Mouse (Mus musculus): ENCODE measurements around the gene Ccdc120.

The Ccdc120 gene

GRCm38 (mm10) chrX:7750432-7751116 is at the start of gene Ccdc120:
Ccdc120 (minus strand) TSS chrX:7750905.
- DNase-seq (ENCODE audit: low read depth, low spot score), result peak; percentile 46

DNA sequence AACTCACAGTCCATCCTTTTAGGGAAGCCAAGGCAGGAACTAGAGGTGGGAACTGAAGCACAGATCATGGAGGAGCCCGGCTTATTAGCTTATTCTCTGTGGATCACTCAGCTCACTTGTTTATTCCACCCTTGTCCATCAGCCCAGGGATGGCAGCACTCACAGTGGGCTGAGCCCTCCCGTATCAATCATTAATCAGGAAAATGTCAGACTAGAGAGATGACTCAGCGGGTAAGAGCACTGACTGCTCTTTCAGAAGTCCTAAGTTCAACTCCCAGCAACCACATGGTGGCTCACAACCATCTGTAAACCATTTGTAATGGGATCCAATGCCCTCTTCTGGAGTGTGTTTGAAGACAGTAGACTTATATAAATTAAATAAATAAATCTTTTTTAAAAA is 46.6 kb upstream of the Ccdc120 start:
- DNase-seq (ENCODE audit: low read depth, low spot score), result no peak

GRCm38 (mm10) chrX:7795016-7795415 is 44.3 kb upstream of the Ccdc120 start:
- DNase-seq (ENCODE audit: low read depth, low spot score), result no peak

DNA sequence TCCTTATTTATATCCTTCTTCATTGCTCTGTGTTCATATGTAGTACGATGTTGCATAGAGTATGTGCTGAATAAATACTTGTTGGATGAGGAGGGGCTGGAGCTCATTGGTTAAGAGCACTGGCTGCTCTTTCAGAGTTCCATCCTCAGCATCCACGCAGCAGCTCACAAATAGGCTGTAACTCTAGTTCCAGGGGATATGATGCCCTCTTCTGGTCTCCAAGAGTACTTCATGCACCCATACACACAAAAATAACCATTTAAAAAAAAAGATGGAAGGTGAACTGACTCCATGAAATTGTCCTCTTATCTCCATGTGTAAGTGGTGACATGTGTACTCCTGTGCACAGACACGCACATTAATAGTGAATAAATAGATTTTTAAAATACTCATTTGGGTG is 42.7 kb upstream of the Ccdc120 start:
- DNase-seq (ENCODE audit: low read depth, low spot score), result no peak

DNA sequence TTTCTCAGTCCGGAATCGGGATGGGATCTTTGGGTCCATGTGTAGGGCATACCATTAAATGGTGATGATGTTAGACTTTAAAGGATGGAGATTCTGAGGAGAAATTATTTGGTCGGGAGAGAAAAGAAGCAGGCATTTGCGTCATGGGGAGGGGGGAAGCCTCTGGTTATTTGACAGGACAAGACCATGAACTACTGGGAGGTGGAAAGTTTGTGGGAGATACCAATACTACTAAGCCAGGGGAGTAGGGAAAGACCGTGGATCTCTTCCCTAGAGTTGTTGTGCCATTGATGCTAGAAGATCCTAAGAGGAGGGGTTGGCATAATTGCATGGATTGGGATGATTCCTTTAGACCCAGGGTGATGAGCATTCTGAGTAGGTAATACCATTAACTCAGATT is 39.6 kb upstream of the Ccdc120 start:
- DNase-seq (ENCODE audit: low read depth, low spot score), result no peak

GRCm38 (mm10) chrX:7789542-7790136 is 38.9 kb upstream of the Ccdc120 start, which contains the start of gene Gripap1:
Gripap1 (plus strand) TSS chrX:7789765.
- peak; percentile 77 for DNase-seq (ENCODE audit: low read depth, low spot score)

DNA sequence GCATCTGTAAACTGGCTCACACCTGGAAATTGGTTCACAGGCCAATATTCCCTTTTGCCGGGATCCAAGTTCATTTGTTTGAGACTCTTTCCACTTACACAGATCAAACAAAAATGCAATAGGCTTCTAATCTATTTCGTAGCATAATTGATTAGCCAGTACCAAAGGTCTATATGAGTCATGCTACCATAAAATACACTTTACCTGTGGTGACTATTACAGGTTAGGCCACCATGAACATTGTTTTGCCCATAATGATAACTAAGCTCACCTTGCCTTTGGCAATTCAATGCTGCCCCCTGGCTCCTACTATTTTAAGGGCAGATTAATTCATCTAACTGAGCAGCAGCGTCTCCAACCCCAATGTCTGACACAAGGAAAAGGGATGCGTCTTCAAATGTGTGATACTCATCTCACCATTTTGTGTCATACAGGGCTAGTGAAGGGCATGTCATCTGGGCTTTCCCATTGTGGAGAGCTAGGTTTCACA is 31.9 kb upstream of the Ccdc120 start:
- DNase-seq (ENCODE audit: low read depth, low spot score), result no peak

DNA sequence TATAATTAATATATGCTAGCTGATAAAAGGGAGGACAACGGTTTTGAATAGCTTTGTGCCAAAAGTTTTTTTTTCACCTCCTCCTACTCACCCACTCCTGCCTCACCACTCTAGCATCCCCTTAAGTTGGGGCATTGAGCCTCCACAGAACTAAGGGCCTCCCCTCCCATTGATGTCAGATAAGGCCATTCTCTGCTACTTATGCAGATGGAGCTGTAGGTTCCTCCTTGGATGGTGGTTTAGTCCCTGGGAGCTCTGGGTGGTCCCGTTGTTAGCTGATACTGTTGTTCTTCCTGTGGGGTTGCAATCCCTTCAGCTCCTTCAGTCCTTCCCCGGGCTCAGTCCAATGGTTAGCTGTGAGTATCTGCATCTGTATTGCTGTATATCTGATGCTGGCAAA is 28.6 kb upstream of the Ccdc120 start:
- DNase-seq (ENCODE audit: low read depth, low spot score), result no peak

GRCm38 (mm10) chrX:7778450-7779244 is 27.9 kb upstream of the Ccdc120 start:
- DNase-seq (ENCODE audit: low read depth, low spot score), result no peak

DNA sequence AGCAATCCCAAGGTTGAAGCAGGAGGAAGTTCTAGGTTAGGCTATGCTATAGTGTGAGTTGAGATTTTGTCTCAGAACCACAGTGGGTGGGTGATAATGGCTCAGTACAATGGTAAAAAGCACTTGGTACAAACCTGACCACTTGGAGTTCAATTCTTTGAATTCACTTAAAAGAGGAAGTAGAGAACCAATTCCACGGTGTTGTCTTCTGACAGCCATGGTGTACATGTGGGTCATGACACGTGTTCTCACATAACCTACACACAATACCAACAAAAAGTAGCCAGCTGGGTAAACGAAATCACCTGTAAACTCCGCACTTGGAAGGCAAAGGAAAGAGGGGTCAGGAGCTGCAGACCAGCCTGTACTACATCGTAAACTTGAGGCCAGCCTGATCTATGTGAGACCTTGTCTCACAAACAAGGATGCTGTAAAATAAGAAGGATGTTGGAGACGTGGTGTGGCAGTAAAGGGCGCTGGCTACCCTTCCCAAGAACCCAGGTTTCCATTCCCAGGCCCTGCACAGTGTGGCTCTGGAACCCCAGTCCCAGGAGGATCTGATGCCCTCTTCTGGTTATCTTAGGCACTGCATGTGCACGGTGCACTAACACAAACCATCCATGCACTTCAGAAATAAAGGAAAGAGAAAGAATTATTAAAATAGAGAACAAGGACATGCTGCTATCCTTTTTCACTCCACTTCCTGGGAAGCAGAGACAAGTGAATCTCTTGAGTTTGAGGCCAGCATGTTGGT is 25.8 kb upstream of the Ccdc120 start:
- no peak for DNase-seq (ENCODE audit: low read depth, low spot score)

DNA sequence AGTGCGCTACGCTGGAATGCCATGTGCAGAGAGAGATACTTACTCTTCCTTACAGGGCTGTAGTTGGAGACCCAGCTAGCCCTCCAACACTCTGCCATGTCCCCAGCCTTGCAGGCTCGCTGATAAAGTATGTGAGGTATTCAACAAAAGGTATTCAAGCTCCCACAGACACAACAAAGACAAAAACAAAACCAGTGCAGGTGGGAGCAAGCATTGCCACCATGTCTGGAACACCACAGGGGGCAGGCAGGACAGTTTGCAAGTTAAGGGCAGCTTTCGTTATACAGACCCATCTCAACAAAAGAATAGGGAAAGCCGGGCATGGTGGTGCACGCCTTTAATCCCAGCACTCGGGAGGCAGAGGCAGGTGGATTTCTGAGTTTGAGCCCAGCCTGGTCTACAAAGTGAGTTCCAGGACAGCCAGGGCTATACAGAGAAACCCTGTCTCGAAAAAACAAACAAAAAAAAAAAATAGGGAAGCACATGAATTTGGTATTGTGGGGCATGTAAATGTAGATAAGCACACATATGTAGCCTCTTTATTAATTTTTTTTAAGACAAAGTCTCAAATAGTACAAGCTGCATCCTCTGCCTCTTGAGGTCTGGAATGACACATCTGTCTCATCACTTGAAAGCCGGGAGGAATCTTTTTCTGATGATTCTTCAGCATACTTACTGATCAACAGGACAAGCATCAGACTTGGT is 24.9 kb upstream of the Ccdc120 start:
- no peak for DNase-seq (ENCODE audit: low read depth, low spot score)

- DNase-seq (ENCODE audit: low read depth, low spot score), result no peak
Measured at GRCm38 (mm10) chrX:7772766-7773165, 22.1 kb upstream of the Ccdc120 start.

DNA sequence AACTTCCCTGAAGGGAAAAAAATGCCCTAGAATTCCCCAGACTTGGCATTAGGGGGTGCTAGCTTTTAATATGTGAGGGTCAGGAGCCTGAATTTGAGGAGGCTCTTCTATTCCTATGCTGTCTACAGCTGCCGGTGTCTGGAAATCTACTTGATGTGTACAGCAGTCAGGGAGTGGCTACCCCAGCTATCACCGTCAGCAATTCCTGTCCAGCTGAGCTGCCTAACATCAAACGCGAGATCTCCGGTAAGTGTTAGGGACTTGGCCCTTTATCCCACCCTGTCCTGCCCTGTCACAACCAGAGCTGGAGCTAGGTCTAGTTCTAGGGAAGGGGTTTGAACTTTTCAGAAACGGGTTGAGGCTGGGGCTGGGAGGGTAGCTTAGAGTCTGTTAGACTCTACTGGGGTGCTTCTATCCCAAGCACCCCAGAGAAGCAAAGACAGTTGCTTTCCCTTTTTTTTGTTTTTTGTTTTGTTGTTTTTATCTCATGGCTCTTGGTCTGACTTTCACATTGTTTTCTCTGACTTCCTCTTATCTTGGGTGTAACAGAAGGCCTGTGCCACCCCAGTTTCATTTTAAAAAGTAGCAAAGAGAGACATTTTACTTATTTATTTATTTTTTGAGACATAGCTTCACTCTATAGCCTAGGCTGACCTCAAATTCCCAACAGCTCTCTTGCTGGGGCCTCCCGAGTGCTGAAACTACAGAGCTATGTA is 18.8 kb upstream of the Ccdc120 start:
- DNase-seq (ENCODE audit: low read depth, low spot score), result no peak

GRCm38 (mm10) chrX:7765764-7766163 is 15.1 kb upstream of the Ccdc120 start:
- DNase-seq (ENCODE audit: low read depth, low spot score), result no peak

- no peak for DNase-seq (ENCODE audit: low read depth, low spot score)
Measured at GRCm38 (mm10) chrX:7765281-7765670, 14.6 kb upstream of the Ccdc120 start.

DNA sequence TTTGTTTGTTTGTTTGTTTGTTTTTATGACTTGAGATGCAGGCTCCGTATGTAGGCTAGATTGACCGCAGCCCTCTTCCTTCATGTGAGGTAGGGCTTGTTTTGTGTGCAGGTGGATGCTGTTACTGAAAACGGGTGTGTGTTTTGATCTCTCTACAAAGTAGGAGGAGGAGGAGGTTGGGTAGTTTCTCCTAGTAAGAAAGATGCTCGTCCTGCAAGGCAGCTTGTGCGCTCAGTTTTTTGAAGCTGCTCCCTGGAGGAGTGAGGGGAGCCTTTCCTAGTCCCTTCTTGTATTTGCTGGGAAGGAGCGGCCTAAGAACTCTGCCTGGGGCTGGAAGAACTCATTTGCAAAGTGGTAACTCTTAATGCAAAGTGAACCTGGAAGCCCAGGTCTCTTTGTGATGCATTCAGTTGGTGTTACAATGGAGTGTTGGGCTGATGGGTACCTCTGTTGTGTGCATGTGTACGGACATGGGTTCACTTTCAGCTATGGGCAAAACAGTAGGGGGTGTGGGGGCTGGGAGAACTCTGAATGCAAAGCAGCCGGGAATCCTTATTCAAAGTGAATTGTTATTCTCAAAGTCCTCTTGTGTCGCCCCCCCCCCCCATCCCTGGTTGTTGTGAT is 14.1 kb upstream of the Ccdc120 start:
- DNase-seq (ENCODE audit: low read depth, low spot score), result no peak

DNA sequence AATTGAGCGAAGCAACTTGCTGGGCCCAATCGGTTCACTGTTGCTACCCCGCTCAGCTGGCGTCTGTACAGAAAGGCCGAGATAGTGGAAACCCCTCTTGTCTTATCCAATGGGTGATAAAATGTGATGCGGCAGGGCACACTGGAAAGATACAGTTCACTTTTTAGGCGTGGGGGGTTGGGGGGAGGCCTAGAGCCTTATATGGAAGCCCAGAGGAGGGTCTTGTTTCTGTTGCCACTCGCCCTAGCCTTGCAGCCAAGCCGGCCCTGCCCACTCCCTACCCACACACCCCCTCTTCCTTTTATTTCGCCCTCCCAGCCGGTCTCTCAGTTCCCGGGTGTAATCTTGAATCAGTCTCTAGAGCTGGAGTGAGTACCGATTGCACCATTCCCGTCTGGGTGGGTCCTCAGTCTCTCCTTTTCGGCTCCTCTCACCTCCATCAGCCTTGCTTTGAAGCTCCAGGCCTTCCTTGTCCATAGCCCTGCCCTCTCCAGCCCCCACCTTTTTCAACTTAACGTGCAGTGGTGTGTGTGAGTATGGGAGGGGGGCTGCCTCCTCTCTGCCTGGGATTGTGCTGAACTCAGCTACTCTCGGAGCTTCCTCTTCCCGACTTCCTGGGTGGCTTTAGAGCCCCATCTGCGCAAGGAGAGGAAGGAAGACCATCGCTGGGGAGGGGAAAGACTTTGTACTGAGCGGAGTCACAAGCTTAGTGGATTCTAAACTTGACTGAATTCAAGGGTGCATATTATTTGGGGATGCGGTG is 13.1 kb upstream of the Ccdc120 start:
- no peak for DNase-seq (ENCODE audit: low read depth, low spot score)

DNA sequence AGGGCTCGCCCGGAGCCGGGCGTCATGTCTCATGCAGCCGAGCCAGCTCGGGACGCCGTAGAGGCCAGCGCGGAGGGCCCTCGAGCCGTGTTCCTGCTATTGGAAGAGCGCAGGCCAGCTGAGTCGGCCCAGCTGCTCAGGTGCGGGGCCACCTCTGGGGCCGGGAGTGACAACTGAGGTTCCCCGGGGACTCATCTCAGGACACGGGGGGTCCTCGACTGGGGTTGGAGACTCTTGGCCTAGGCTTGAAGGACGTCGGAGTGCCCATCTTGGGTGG is 12.2 kb upstream of the Ccdc120 start:
- no peak for DNase-seq (ENCODE audit: low read depth, low spot score)

GRCm38 (mm10) chrX:7762137-7762920 is 11.6 kb upstream of the Ccdc120 start, which contains the start of gene Tfe3:
Tfe3 (plus strand) TSS chrX:7762560.
- peak; percentile 78 for DNase-seq (ENCODE audit: low read depth, low spot score)
